Mouse (Mus musculus) liver, embryonic 16.5 days (tissue): Measurements from ENCODE around the gene Dgat2l6. TPM values are rescaled to one million over a fixed set of nuclear protein-coding genes. Genes with fewer than 3 reads are reported as not detected.

Experiments
- ATAC-seq: fragments of 200-750 bp; cut with Nextera tagmentation; 2 replicates; pipeline ENCODE4 v1.8.0; 2017; ENCODE audit warnings: low read depth, mild to moderate bottlenecking, moderate number of reproducible peaks, moderate library complexity
- H3K27ac ChIP-seq: fragments of 300-500 bp; sonication (generic); 2 replicates; pipeline ENCODE4 v1.5.1; 2014; ENCODE audit warnings: mild to moderate bottlenecking, low read length
- H3K27me3 ChIP-seq: fragments of 300-500 bp; sonication (generic); 2 replicates; pipeline ENCODE4 v1.6.1; 2014; ENCODE audit warnings: low read depth, low read length, mixed read lengths; ENCODE audit not compliant: control insufficient read depth, insufficient read depth
- H3K36me3 ChIP-seq: fragments of 300-500 bp; sonication (generic); 2 replicates; pipeline ENCODE4 v1.6.1; 2014; ENCODE audit warnings: mild to moderate bottlenecking; ENCODE audit not compliant: control insufficient read depth, insufficient read depth
- H3K4me1 ChIP-seq: fragments of 300-500 bp; sonication (generic); 2 replicates; pipeline ENCODE4 v1.6.1; 2014; ENCODE audit warnings: low read depth, low read length, mixed read lengths; ENCODE audit not compliant: control insufficient read depth
- H3K4me2 ChIP-seq: fragments of 300-500 bp; sonication (generic); 2 replicates; pipeline ENCODE4 v1.6.1; 2014; ENCODE audit warnings: low read depth, low read length, mixed read lengths
- H3K4me3 ChIP-seq: fragments of 300-500 bp; sonication (generic); 2 replicates; pipeline ENCODE4 v1.5.1; 2014; ENCODE audit warnings: low read depth, mild to moderate bottlenecking, low read length
- H3K9ac ChIP-seq: fragments of 300-500 bp; sonication (generic); 2 replicates; pipeline ENCODE4 v1.6.1; 2014; ENCODE audit warnings: low read depth, low read length
- H3K9me3 ChIP-seq: fragments of 300-500 bp; sonication (generic); replicated peaks from 2 replicates; pipeline ENCODE4 v1.6.1; 2016; ENCODE audit warnings: low read length; ENCODE audit not compliant: control insufficient read depth
- WGBS: fragments of 180-500 bp; shearing (Covaris S2); extraction: QIAGEN DNeasy Blood & Tissue Kit; methylation state at CpG from one replicate; pipeline ENCODE4 v1.1.7; 2014; ENCODE audit not compliant: insufficient replicate concordance; 5-methylcytosine and 5-hydroxymethylcytosine counted together
- polyA plus RNA-seq: library from polyadenylated mRNA; unstranded; fragments of >200 nt; fragmentation: Nextera tagmentation; extraction: Ambion mirVana; gene quantifications from 2 replicates; pipeline ENCODE4 v1.2.1, GENCODE M21; 2015

Dgat2l6 gene
- polyA plus RNA-seq, 1 experiment from 2014 or later: not detected

DNA sequence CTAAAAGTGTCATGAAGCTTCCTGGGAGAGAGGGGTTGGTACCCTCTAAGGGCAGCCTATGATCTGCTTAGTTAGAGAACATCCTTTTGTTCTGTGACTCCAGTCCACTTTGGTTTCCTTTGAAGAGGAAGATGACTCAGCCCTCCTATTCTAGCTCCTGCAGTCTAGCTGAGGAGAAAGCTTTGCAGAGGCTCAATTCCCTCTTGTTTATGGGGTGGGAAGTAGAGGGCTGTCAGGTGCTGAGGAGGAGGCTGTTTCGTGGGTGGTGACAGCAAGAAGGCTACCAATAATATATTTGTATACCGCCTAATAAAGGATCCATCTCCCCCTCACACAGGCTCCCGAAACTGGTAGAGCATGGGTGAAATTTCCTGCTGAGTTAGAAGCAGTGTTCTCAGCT is 8.0 kb upstream of the Dgat2l6 start:
- 65% methylated on average over 3 of the region's 3 CpGs for WGBS
- Histone ChIP-seq H3K27me3 (no peaks in the 10 kb centered on the region), H3K4me3 (no peak overlapping the region), H3K36me3 (no peaks in the 10 kb centered on the region), H3K9me3 (no peaks in the 10 kb centered on the region), H3K27ac (no peak overlapping the region), H3K9ac (no peak overlapping the region), H3K4me1 (no peaks in the 10 kb centered on the region), H3K4me2 (no peak overlapping the region)
- ATAC-seq: no peak

DNA sequence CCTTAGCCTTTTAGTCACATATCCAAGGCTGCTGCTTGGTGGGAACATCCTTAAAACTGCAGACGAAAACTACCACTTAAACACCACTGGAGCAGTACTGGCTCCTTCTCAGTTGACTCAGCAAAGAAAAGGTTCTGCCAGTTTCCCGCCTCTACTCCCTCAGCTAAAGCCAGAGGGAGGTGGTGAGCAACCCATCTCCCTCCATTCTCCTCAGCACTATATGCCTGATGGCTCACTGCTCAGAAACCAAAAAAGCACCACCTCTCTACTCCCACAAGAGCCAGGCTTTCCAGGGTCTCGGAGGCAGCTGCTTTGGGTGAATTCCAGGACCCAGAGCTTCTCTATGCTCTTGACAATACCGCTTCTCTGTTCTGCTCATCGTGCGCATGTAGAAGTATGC is 7.0 kb upstream of the Dgat2l6 start:
- Histone ChIP-seq H3K27ac (no peak overlapping the region), H3K9ac (no peak overlapping the region), H3K27me3 (no peaks in the 10 kb centered on the region), H3K4me1 (no peaks in the 10 kb centered on the region), H3K4me2 (no peak overlapping the region), H3K36me3 (no peaks in the 10 kb centered on the region), H3K9me3 (no peaks in the 10 kb centered on the region), H3K4me3 (no peak overlapping the region)
- WGBS: 69% methylated on average over 6 of the region's 6 CpGs
- ATAC-seq: no peak

DNA sequence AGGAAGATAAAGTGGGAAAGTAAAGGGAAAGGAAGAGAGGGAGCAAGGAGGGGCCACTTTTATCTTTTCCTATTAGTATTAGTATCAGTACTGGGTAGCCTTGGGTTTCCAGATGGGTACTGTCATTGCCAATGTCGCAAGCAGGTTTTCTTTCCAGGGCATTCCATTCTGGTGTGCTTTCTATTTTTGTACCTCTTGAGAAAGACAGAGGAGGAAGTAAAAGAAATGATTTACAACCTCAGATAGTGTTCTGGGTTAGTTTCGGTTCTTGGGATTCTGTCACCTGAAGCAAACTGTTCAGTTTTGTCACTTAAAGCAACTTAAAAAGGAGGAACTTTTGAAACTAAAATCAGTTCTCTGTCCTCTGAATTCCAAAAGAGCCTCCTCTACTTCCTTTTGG is 6.1 kb upstream of the Dgat2l6 start:
- H3K4me1 ChIP-seq: no peaks in the 10 kb centered on the region
- no peaks in the 10 kb centered on the region for H3K9me3 ChIP-seq
- 61% methylated on average over 2 of the region's 2 CpGs for WGBS

DNA sequence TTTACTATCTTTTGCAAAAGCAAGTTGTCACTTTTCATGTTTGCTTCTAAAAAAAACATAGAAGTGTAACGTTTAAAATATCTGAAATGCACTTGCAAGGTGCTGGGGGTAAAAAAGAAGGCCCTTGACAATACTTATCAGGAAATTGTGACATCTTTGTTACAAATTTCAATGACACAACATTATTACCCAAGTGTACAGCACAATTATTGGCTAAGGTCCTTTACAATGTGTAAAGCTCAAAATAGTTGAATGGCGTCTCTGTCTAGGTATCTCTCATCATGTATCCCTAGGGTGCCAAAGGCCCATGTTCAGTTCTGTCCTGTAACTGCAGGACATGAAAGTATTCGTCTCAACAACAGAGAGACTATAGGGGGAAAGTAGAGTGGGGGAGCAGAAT is 31.4 kb downstream of the Dgat2l6 start:
- Histone ChIP-seq H3K4me1 (no peaks in the 10 kb centered on the region), H3K4me3 (no peak overlapping the region), H3K27me3 (no peaks in the 10 kb centered on the region), H3K27ac (no peak overlapping the region), H3K9ac (no peak overlapping the region), H3K9me3 (no peaks in the 10 kb centered on the region), H3K36me3 (no peaks in the 10 kb centered on the region), H3K4me2 (no peak overlapping the region)
- WGBS: 56% methylated on average over 3 of the region's 3 CpGs
- ATAC-seq: no peak

More for the DNA sequence above, 6.1 kb upstream of the Dgat2l6 start:
- no peak overlapping the region for H3K4me2 ChIP-seq
- H3K36me3 ChIP-seq: no peaks in the 10 kb centered on the region
- H3K9ac ChIP-seq: no peak overlapping the region
- H3K4me3 ChIP-seq: no peak overlapping the region
- ATAC-seq: no peak
- H3K27me3 ChIP-seq: no peaks in the 10 kb centered on the region
- no peak overlapping the region for H3K27ac ChIP-seq

DNA sequence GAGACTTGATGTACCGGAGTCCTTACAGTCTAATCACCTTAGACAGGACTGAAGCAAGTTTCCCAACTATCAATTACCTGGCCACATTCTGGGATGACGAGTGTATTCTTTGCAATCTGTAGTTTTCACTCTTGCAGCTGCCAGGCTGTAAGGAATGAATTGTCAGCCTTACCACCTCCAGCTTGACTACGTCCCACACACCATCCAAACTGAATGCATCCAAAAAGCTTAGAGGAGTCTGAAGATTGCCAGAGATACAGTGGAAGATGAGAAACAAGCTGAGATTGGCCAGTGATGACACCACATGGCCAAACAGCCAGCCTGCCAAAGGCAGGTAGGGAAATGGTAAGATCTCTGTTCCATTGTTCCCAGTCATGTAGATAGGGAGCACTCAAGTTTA is 41.1 kb downstream of the Dgat2l6 start:
- Histone ChIP-seq H3K27me3 (no peaks in the 10 kb centered on the region; the same call in 1 of the 2 replicates), H3K9ac (no peak overlapping the region), H3K4me3 (no peak overlapping the region), H3K27ac (no peak overlapping the region), H3K4me1 (no peaks in the 10 kb centered on the region), H3K4me2 (no peak overlapping the region), H3K36me3 (no peaks in the 10 kb centered on the region), H3K9me3 (no peaks in the 10 kb centered on the region)
- no peak for ATAC-seq
- 74% methylated on average over 3 of the region's 3 CpGs for WGBS

DNA sequence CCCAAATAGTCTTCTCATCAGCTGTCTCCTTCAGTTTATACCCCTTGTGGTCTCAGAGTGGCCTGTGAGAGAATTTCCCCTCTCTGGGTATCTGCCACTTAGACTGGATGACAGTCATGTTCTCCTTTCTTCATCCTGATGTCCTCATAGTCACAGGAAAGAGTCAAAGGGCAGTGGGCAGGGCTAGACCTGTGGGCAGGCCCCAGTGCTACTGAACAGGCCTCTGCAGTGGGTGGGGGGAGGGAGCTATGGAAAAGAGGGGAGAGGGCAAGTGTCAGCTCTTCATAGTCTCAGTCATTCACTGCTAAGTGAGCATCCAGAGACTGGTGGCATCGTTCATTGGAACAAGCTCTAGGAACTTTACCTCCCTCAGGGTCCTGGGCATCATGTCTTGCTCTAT is 47.3 kb downstream of the Dgat2l6 start, which contains the start of gene Awat1:
TSS of gene Awat1 (plus strand) at position 301 of the 400 bp plus-strand sequence.
- Histone ChIP-seq H3K27me3 (no peaks in the 10 kb centered on the region), H3K4me2 (no peak within 1 kb of the TSS), H3K9ac (no peak within 1 kb of the TSS), H3K4me1 (no peaks in the 10 kb centered on the region), H3K36me3 (no peaks in the 10 kb centered on the region), H3K27ac (no peak within 1 kb of the TSS), H3K9me3 (no peaks in the 10 kb centered on the region), H3K4me3 (no peak within 1 kb of the TSS)
- 55% methylated on average over 1 of the region's 1 CpGs for WGBS
- ATAC-seq: no peak

DNA sequence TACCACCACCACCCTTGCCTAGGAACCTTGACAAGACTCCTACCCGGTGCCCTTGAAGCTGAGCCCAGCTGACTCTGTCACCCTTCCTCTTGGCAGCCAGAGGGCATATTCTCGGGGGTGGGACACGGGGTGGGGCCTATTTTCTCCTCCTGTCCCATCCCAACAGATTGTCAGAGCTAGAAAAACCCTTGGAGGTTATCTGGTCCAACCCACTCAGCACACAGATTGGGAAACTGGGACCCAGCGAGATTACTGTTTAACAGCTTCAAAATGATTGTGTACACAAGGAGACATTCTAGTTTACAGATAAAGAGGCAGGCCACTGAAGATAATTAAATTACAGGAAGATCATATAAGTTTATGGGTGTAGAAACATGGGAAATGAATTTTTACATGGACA is 70.2 kb downstream of the Dgat2l6 start, which contains the start of gene P2ry4:
TSS of gene P2ry4 (minus strand) at position 79 of the 400 bp plus-strand sequence.
- Histone ChIP-seq H3K36me3 (no peaks in the 10 kb centered on the region), H3K4me3 (no peak within 1 kb of the TSS), H3K9ac (no peak within 1 kb of the TSS), H3K4me1 (no peaks in the 10 kb centered on the region), H3K4me2 (no peak within 1 kb of the TSS), H3K27ac (no peak within 1 kb of the TSS), H3K9me3 (no peaks in the 10 kb centered on the region), H3K27me3 (peaks cover 3% of the 10 kb centered on the region; the same call in 1 of the 2 replicates)
- 42% methylated on average over 4 of the region's 4 CpGs for WGBS
- ATAC-seq: peak; percentile 56

Other genes starting within 250 kb of the Dgat2l6 start
- gene Otud6a, start 95.8 kb upstream of the Dgat2l6 start, polyA plus RNA-seq: not detected in 2 replicates
- gene Awat2, start 82.1 kb upstream of the Dgat2l6 start, polyA plus RNA-seq: 0.09 and 0.18 TPM in 2 replicates
- 11.3 and 11.9 TPM in 2 replicates for gene Igbp1, start 30.5 kb upstream of the Dgat2l6 start, polyA plus RNA-seq
- not detected in 2 replicates for gene Awat1, start 47.4 kb downstream of the Dgat2l6 start, polyA plus RNA-seq
- gene P2ry4, start 70.0 kb downstream of the Dgat2l6 start, polyA plus RNA-seq: 0.74 TPM in 2 replicates
- gene Arr3, start 80.7 kb downstream of the Dgat2l6 start, polyA plus RNA-seq: not detected in 2 replicates
- gene Kif4, start 100.9 kb downstream of the Dgat2l6 start, polyA plus RNA-seq: 21.2 and 22.6 TPM in 2 replicates
- 49.4 and 56.1 TPM in 2 replicates for gene Pdzd11, start 101.7 kb downstream of the Dgat2l6 start, polyA plus RNA-seq
- gene Gdpd2, start 205.0 kb downstream of the Dgat2l6 start, polyA plus RNA-seq: 0.08 TPM in 1 of 2 replicates, not detected in the other
- gene Dlg3, start 242.9 kb downstream of the Dgat2l6 start, polyA plus RNA-seq: 0.72 and 0.79 TPM in 2 replicates